Mouse (Mus musculus): ENCODE measurements around the gene Arhgef40. TPM values are rescaled to one million over a fixed set of nuclear protein-coding genes. Genes with fewer than 3 reads are reported as not detected.
A peak's percentile ranks its signal among the peaks of the same experiment; 100 is the strongest.

The Arhgef40 gene
- total RNA-seq (2015) (1.7 and 2.6 TPM in 2 replicates), total RNA-seq (2017) (2.2 and 5.1 TPM in 2 replicates)

DNA sequence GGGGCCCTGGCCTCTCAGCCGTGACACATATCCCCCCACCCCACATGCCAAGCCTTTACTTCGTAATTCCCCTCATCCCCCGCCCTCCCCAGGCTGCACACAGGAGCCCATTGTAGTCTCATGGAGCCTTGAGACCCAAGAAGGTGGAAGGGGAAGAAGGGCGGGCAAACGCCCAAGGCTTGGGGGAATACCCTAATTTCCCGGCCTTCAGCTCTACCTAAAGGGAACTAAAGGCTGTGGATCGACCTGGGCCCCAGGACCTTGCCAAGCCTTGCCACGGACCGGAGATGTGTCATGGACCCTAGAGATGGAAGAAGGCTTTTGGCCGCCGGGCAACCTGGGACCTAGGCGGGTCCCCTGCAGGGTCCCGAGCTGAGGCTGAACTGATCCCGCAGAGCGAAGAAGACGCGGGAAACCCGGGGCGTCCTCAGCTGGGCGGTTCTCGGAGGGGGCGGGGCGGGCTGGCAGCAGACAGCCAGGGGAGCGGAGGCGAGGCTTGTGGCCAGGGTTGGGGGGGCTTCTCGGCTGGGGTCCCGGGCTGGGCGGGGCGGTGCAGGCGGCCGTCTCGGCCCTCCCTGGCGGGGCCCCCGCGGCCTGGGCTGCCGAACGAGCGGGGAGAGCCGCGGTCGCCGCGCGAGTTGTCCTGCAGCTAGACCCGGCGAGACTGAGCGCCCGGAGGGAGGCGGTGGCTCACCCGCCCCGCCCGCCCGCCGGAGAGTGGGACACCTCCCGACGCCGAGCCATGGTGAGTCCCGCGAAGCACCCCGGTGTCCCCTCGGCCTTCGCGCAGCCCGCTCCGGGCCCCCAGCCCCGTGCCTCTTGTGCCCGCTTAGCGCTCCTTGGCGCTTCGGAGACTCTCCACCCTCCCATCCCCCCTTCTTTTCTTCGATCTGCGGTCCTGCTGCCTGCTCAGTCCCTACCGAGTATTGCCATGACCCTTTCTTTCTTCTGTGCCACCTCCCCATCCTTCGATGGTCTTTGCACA lies at the start of gene Arhgef40:
Gene Arhgef40, plus strand, starts transcription at position 473 of the 985 bp plus-strand sequence.
- ATAC-seq (ENCODE audit: poor library complexity, severe bottlenecking): peak; percentile 59

GRCm38 (mm10) chr14:51939005-51939404 lies 45.5 kb upstream of the Arhgef40 start:
- ATAC-seq (ENCODE audit: poor library complexity, severe bottlenecking): no peak

DNA sequence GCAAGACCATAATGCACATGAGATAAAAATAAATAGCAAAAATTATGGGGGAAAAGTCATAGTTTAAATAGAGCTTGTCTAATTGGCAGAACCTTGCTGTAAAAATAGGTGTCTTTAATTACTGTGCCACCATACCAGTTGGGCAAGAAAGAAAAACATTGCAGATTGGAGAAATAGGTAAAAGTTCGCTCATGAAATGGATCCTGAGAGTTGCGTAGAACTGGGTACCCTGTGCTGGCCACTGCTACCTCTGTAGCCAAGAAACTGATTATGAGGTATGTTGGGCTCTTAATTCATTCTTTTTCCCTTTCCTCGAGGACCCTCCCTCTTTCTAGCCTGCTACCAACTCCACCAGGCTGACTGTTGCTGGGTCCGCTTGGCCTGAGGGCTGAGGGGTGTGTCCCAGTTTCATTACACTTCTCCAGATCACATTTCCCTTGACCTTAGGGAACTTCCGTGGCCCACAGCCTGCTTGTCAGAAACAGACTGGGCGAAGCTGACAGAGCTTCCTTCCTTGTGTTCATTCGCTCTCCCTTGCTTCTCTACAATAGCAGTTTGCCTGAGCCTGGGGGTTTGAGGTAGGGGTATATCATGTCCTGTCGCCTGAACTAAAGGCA lies 43.5 kb upstream of the Arhgef40 start:
- ATAC-seq (ENCODE audit: poor library complexity, severe bottlenecking): peak; percentile 92

DNA sequence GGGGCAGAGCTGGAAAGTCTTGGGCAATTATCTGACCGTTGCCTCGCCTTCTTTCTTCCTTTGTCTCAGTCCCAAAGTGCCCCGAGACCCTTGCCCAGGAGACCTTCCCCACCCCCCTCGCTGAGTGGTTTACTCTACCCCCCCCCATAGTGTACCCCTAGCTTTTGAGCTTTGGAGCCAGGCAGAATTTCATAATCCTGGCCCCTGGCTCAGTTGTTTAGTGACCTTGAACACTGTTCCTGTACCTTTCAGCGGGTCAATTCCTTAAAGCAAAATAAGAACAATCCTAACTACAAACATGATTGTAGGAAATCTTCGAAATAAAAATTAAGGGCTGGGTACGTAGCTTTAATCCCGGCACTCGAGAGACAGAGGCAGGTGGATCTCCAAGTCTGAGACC lies 42.9 kb upstream of the Arhgef40 start:
- no peak for ATAC-seq (ENCODE audit: poor library complexity, severe bottlenecking)

DNA sequence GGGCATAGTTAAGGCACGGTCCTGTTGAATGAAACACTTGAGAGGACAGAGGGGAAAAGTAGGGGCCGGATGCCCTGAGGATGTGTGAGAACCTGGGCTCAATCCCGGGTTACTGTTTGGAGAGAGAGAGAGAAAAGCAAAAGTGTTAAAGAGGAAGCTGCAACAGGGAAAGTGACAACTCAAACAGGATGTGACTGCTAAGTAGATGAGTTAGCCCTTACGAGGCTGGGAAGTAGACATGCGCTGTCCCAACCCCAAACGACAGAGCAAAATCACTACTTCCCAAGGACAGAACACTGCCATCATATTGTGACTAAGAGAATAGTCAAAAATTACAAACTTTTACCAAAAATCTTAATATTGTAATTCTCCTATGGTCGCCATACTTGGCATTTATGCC lies 42.3 kb upstream of the Arhgef40 start:
- ATAC-seq (ENCODE audit: poor library complexity, severe bottlenecking): peak; percentile 75

DNA sequence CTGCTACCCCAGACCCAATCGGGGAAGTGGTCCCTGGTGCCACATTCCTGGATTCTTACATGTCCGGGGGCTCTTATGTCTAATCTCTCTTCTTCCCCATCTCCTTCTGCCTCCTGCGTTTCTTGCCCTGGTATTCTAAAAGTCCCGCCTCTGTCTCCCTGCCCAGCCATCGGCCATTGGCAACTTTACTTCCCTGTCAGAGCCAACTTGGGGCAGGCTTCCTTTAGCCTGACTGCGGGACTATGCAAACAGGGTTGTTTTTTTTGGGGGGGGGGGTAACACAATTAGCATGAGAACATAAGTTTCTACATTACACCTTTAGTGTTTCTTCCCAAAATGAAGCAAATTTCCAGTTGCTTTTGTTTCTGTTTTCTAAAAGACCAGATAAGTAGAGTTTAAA lies 41.2 kb upstream of the Arhgef40 start:
- ATAC-seq (ENCODE audit: poor library complexity, severe bottlenecking): no peak

- no peak for ATAC-seq (ENCODE audit: poor library complexity, severe bottlenecking)
These were observed 24.2 kb upstream of the Arhgef40 start for GRCm38 (mm10) chr14:51960316-51960715.

GRCm38 (mm10) chr14:51967400-51967799 lies 17.1 kb upstream of the Arhgef40 start:
- no peak for ATAC-seq (ENCODE audit: poor library complexity, severe bottlenecking)

DNA sequence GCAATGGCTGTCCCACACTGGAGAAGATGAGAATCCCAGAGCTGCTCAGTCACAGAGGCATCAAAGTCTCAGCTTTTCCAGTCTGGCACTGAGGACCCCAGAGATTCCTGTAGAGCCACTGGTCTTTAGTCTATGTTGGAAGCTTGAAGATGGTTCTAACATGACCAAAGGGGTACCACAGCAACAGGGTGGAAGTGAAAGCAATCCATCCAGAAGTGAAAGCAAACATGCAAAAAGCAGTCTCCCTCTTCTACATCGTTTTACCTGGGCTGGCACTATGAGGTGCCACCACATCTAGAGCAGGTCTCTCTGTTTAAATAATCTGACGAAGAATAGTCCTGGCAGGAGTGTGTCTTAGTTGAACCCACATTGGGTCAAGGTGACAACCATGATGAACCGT lies 5.3 kb upstream of the Arhgef40 start:
- peak; percentile 47; the same call in 1 of the 2 replicates for ATAC-seq (ENCODE audit: poor library complexity, severe bottlenecking)

GRCm38 (mm10) chr14:51983251-51983650 lies 1.3 kb upstream of the Arhgef40 start:
- ATAC-seq (ENCODE audit: poor library complexity, severe bottlenecking): no peak

DNA sequence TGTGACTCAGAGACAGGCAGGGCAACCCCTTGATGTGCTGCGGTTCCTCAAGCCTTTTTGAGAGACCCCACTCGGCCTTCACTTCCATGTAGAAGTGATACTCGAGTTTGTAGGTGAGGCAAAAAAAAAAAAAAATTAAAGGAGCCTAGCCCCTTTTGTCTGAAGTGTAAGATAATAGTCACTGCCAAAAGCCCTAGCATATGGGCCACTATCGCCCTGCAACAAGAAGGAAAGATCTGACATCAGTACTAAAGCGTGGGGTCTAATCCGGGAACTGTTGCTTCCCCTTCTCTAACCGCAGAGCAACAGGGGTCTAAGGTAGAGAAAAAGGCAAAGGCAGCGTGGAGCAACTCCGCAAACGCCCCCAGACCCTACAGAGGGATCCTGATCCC lies 668 bp upstream of the Arhgef40 start:
- peak; percentile 7; the same call in 1 of the 2 replicates for ATAC-seq (ENCODE audit: poor library complexity, severe bottlenecking)

DNA sequence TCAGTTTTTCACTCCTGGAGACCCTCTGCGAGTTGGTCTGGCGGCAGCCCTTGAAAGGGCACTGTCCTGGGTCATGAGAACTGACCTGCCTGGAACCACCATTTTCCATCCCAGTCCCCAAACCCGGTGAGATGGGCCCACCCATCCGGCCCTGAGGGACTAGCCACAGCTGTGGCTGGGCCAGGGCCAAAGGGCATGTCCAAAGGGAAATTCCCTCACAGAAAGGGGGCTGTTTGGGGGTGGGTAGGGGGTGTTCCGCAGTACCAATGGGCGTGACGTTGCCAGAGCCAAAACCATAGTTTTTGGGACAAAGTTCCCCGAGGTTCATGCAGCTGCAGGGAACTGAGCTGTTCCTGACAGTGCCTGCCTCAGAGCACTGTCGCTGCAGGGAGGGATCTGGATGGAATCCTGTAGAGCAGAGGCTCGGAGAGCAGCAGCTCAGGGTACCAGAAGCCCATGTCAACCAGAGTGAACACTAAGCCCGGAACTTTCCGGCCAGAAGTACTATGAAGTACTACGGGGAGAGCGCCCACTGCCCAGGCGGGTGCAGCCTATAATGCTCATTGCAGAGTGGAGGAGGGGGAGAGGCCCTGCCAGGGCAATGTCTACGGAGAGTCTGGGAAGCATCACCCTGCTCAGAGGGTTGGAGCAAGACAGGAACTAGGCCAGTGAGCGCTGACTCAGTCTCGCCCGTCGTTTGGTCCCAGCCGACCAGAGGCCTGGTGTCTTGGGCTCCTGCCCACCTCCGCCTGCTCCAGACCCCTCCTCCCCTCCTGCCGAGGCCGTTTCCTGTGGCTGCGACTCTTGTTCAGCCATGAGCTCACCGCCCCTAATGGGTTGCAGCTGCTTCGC lies 1.0 kb downstream of the Arhgef40 start:
- peak; percentile 33 for ATAC-seq (ENCODE audit: poor library complexity, severe bottlenecking)

- ATAC-seq (ENCODE audit: poor library complexity, severe bottlenecking): no peak
These were observed 1.6 kb downstream of the Arhgef40 start for GRCm38 (mm10) chr14:51986153-51986505.

DNA sequence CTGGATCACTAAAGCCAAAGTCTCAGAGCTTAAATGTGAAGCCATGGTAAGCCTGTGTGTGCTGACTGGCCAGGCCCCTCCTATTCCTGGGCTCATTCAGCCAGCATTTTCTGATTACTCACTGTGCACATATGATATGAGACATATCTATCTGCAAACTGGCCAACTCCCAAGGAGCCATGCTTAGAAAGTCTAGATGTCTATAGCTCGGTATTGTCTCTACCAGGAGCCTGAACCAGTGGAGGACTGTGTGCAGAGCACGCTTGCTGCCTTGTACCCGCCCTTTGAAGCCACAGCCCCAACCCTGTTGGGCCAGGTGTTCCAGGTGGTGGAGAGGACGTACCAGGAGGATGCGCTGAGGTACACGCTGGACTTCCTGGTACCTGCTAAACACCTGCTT lies 2.7 kb downstream of the Arhgef40 start:
- ATAC-seq (ENCODE audit: poor library complexity, severe bottlenecking): no peak

- ATAC-seq (ENCODE audit: poor library complexity, severe bottlenecking): no peak
These were observed 4.2 kb downstream of the Arhgef40 start for GRCm38 (mm10) chr14:51988731-51989130.

GRCm38 (mm10) chr14:51989461-51989970 lies 5.0 kb downstream of the Arhgef40 start:
- peak; percentile 70 for ATAC-seq (ENCODE audit: poor library complexity, severe bottlenecking)

- no peak for ATAC-seq (ENCODE audit: poor library complexity, severe bottlenecking)
These were observed 9.9 kb downstream of the Arhgef40 start for GRCm38 (mm10) chr14:51994453-51994852.

GRCm38 (mm10) chr14:51995219-51995871 lies 10.8 kb downstream of the Arhgef40 start:
- ATAC-seq (ENCODE audit: poor library complexity, severe bottlenecking): peak; percentile 79

GRCm38 (mm10) chr14:51996231-51996841 lies 11.8 kb downstream of the Arhgef40 start:
- peak; percentile 55; the same call in 1 of the 2 replicates for ATAC-seq (ENCODE audit: poor library complexity, severe bottlenecking)

GRCm38 (mm10) chr14:51996866-51997265 lies 12.3 kb downstream of the Arhgef40 start:
- no peak for ATAC-seq (ENCODE audit: poor library complexity, severe bottlenecking)
